Mouse (Mus musculus): Measurements from ENCODE around the gene Phospho1.
"Not testable (repeated sequence)": the region's sequence is repeated elsewhere in the genome, so short reads cannot be mapped to it uniquely, and the experiment has no call there.

Gene Phospho1

GRCm38 (mm10) chr11:95859468-95859855 is 35.2 kb downstream of the Phospho1 start:
- DNase-seq (ENCODE audit: low read depth, low spot score), result peak; percentile 57

- no peak for DNase-seq (ENCODE audit: low read depth, low spot score)
These were observed 35.8 kb downstream of the Phospho1 start for GRCm38 (mm10) chr11:95860071-95860490.

GRCm38 (mm10) chr11:95861397-95861796 is 37.1 kb downstream of the Phospho1 start:
- DNase-seq (ENCODE audit: low read depth, low spot score), result no peak

GRCm38 (mm10) chr11:95869442-95869841 is 45.1 kb downstream of the Phospho1 start:
- no peak for DNase-seq (ENCODE audit: low read depth, low spot score)

- DNase-seq (ENCODE audit: low read depth, low spot score), result no peak
These were observed 45.7 kb downstream of the Phospho1 start for GRCm38 (mm10) chr11:95869918-95870470.

- no peak for DNase-seq (ENCODE audit: low read depth, low spot score)
These were observed 51.5 kb downstream of the Phospho1 start for GRCm38 (mm10) chr11:95875804-95876203.

- DNase-seq (ENCODE audit: low read depth, low spot score), result peak; percentile 54
These were observed 52.0 kb downstream of the Phospho1 start for GRCm38 (mm10) chr11:95876296-95876695.

GRCm38 (mm10) chr11:95879861-95880260 is 55.6 kb downstream of the Phospho1 start:
- DNase-seq (ENCODE audit: low read depth, low spot score), result not testable (repeated sequence)
